Mouse (Mus musculus) c-Kit-negative CD71-positive TER-119-positive erythroid progenitor cells, embryonic 14.5 days (primary cell): ENCODE measurements at regions not wholly inside any gene's neighbourhood (a gene's known extent, or its start where the extent isn't known, plus 50 kb on each side); places are given as distances from the start of the nearest gene placed in this dataset.

Experiments
- DNase-seq: peaks from one replicate; pipeline ENCODE4 v3.0.0-alpha.2; 2013; ENCODE audit warnings: low read depth, low spot score

DNA sequence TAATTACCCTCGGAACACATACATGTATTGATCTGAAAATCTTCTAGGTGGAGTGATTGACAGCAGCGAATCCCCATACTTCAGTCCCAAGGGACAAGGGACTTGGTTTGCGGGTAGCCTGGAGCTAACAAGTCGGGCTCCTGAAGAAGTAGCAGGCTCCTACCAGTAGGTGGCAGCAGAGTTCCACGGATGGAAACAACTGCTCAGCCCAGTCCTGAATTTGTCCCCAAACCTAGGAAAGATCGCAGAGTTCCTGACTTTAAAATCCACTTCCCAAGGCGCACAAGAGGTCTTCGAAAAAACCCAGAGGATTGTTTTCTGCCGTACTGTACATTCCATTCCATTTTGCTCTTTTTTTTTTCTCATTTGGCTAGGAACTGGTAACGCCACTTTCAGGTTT is 169.4 kb downstream of the Arrdc4 start:
- peak; percentile 44 for DNase-seq

DNA sequence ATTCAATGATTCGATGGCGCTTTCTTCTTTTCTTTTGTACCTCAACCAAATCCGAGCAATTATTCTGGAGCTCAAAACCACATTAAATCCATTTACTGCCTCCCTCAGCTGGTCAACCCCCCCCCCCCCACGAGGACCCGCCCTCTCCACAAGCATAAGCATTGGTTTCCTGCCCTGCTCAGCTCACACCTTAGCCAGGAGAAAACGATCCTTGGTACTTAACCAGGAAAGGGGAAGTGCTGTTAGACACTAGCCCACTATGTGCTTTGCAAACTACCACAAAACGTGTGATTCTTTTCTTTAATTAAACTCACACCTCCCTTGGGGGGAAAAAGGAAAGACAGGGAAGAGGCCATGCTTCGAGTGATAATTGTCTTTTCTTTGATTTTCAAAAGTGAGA is 169.8 kb downstream of the Arrdc4 start:
- DNase-seq = no peak

DNA sequence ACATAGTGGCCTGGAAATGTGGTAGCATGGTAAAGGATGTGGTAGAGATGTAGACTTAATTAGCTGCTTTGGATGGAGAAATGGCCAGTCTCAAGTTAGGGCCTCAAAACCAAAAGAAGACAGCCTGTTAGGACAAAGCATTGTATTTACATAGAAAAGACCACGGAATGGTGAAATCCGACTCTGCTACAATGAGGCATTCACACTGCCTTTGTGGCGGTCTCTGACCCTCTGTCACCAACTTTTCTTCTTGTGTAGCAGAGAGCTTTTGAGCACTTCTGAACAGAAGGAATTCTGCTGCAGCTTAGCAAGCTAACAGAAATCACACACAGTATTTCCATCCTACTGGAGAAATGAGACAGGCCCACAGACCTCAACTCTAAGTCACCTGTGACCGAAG is 177.7 kb downstream of the Arrdc4 start:
- no peak for DNase-seq

DNA sequence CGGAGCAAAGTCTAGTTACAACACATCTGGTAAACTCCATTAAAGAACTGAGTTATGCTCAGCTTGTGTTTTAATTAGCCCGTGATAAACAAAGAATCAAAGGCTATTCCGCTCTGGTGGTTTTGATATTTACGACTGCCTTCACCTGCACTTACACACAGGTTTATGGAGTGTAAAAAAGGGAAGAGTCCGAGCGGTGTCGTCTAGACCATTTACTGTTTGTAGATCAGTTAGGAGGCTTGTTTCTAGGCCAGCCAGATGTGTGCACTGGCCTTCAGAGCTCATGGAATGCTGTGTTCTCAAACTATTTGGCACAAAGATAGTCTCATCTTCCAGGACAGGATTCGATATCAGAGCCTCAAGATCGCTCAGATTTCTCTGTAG is 180.9 kb downstream of the Arrdc4 start:
- DNase-seq = no peak

DNA sequence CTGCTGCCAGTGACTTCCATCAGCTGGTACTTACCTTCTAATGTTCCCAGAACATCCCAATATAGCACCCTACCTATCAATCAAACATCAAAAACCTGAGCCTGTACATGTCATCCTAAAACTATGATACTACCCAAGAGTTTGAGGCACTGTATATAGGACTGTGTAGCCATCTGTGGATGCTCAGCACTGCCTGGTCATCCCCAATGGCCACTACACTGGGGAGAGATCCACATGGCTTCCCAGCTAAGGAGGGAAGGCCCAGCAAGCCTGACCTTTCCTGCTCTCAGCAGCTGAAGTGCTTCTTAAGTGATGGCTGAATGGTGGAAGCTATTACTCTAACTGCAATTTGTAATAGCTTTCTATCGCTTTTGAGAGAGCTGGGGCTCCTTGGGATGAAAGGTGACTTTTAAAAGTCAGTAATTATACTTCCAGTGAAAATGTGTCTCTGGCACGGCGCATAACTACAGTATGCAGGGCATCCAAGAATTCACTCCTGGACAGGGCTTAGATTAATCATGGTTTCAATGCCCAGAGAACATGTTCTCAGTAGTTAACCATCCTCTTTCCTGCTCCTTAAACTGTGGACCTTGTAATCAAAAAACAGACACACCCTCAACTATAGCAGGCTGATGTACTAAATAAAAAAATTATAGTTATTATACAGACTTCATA is 181.5 kb downstream of the Arrdc4 start:
- DNase-seq = no peak

DNA sequence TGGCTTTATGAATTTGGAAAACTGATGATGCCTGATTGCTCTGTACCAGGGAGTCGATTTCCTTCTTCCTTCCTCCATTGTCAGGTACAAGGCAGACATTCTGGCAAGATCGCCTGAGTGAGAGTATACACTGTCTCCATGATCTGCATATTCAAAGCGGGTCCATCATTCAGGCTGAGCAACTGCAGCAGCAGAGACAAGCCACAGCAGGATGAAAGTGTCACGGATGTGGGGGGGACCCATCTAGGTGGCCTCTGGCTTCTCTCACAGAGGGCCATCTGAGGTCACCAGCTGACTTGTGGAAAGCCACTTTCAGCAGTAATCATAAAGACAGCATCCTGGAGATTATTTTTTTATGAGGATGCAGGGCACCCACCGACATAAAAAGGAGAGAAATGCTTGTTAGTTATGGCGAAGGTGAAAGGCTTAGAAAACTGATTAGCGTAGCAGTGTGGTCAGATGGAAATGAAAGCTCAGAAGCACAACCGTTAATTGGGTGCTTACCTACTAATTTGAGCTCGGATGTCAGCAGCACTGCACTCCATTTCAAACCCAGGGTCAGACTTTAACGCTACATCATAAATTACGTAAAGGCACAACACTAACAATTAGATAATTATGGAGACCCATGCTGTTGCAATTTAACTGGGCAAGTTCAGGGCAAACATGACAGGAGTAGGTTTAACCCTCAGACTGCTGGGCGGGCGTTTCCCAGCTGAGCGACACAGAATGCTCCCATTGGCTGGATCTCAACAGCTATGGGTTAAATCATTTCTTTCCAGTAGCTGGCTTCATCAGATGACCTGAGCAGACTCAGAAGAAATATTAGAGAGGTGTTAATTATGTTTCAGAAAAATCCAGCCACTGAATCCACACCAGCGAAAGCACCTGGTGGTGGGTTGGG is 189.3 kb downstream of the Arrdc4 start:
- no peak for DNase-seq

DNA sequence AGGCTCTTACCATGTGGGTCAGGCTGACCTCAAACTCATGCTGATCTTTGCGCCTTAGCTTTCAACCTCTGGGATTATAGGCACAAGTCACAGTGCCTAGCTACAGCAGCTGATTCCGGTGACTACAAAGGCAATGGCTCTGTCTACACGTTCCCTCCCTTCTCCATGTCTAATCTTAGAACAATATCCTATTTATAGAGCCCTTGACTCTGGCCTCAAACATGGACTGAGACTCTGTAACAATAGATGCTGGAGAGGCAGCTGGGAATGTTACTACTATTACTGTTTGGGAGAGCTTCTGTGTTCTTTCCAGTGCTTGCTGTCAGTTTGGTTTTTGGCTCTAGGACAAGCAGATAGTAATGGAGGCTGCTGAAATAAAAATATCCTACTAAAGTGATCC is 198.7 kb downstream of the Arrdc4 start:
- DNase-seq = no peak

DNA sequence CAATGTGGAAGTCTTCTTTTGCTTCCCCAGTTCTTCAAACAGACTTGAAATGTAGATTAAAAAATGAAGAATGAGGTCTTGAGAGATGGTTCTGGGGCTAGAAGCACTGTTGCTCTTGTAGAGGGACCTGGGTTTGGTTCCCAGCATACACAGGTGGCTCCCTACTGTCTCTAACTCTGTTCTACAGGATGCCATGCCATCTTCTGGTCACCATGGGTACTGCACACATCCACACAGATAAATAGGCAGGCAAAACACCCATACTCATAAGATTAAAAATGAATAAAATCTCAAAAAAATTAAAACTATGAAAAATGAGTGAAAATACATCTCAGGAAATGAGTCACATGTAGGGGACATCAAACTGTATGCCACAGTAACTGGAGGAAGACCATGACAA is 200.9 kb downstream of the Arrdc4 start:
- DNase-seq = no peak

DNA sequence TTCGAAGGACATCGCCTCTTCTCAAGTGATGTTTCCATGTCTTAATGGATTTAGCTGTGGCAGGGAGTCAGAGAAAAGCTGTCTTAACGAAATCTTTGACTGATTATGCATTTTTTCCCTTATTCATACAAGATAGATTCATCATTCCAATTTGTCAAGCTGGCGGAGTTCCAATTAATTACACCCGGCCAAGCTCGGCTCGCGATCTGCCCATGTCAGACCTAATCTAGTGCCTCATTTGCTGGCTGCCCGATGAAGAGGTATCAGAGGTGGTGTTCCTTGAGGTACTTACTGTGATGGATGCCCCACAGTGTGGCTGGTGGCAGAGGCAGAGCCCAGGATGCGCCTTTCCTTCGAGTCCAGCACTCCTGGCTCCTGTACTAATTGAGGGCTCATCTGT is 204.9 kb downstream of the Arrdc4 start:
- no peak for DNase-seq

DNA sequence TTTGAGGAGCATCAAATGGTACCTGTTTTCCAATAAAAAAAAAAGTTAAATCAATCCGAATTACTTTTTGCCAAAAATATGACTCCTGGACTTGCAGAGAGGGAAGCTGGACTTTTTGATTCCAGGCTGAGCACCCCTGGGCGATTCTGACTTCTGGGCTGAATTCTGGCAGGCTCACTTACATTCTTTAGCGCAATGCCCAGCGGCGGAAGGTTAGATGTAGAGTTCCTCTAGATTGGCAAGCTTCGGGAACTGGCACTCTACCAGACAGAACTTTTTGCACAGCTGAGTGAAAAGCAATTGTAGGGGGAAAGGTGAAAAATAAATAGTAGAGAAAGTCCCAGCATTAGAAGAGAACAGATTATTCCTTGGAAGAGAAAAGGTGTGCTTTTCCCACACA is 235.5 kb downstream of the Fam169b start:
- DNase-seq = no peak

DNA sequence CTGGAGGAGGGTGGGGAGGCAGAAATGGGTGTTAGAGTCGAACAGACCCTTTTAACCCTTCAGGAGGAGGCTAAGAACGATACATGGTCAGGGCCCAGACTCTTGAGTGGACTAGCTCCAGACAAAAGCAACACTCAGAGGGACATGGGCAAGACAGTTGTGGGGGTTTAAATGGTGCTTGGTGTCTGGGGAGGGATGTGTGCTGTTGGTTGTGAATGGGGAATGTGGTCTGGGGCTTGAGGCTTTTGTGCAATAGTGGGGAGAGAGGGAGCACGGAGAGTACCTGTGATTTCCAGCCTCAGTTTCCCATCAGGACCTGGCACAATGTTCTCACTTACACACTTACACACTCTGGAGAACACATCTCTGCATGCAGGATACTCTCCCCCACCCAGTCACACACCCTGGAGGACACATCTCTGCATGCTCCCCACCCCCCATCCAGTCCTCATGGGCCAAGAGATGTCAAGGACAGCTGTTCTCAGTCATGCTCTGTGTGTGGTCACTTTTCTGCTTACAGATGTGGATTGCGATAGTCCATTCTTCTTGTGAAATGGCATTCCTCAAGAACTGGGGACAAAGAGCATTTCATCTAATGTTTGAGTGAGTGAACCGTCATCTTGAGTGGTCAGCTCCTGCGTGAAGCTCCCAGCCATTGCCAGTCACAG is 217.6 kb downstream of the Fam169b start:
- DNase-seq = no peak

DNA sequence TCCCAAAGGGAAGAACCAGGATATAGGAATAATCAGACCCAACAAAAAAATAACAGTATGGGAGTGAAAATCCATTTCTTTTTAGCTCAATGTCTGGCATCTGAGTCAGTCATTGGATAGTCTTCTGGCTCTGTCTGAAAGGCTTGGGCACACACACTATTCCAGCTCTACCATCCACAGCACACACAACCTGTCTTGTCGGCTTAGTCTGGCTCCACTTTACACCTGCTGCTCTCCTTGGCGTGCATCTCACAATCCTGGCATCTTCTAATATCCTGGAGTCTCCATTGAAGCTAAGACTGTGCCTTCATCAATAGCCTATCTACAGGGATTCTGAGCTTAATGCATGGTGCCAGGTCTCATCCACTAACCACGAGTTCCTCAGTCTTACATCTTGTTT is 213.0 kb downstream of the Fam169b start:
- DNase-seq = no peak

DNA sequence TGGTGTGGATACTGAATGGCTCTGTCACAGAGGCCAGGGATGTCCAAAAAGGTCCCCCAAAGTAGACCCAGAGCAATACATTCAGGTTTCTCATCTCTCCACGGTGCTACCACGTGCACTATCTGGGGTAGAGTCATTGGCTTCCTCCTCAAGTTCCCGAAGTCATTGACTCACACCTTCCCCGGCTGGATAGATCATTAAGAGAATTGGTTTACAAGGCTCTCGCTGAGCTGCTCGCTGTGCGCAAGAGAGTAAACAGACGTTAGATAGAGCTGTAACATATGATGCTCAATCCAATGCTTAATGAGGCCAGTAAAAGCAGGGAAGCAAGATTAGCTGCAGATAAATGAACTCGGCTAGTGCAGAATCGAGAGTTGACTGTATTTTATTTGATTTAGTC is 208.9 kb downstream of the Fam169b start:
- no peak for DNase-seq

DNA sequence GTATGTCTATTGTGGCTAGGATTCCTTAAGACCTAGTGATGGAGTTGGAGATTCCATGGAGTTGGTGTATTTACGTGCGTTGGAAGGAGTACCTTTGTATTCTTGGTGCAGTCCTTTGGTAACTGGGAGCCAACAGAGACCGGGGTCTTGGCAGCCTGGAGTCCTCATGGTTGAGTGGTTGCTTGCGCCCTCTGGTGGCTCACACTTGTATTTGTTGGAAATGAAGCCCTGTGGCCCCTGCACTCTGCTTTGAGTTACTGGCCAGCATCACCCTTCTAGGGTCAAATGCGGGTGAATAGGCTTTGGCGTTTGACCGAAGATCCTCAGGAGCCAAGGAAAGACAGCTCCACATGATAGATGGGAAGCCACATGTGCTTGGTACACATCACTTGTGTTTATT is 207.1 kb downstream of the Fam169b start:
- DNase-seq = no peak

DNA sequence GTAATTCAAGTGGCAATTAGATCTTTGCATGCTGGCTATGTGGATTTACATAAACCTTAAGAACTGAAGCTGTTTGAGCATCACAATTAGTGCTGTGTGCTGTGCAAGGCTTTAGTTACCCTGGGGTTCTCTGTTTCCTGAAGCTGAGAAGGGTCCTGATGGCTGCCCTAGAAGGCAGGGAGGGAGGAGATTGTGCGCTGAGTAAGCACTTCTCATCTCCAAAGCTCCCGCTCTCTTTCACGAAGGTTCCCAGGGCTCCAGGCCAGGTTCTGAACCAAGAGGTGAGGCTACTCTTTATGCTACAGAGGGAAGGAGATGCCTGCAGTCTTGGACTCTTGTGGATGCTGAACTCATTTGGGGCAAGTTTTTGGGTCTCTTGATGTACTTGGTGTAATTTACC is 206.7 kb downstream of the Fam169b start:
- no peak for DNase-seq

DNA sequence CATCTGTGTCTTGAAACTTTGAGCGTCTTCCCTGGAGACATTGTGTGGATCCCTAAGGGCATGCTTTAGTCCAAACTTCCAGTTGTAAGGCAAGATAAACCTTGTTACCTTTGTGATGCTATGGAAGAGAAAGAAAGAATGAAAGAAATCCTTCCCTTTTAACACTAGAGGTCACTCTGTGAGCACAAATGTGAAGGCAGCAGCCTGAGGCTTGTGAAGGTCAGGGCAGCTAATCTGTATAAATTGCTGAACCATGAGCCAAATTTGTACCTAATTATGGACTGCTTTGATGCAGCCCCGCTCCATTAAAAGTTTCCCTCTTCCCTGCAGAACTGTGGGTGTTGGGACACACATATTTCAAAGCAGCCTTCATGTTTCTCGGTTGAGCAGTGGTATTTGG is 204.4 kb downstream of the Fam169b start:
- DNase-seq = no peak

DNA sequence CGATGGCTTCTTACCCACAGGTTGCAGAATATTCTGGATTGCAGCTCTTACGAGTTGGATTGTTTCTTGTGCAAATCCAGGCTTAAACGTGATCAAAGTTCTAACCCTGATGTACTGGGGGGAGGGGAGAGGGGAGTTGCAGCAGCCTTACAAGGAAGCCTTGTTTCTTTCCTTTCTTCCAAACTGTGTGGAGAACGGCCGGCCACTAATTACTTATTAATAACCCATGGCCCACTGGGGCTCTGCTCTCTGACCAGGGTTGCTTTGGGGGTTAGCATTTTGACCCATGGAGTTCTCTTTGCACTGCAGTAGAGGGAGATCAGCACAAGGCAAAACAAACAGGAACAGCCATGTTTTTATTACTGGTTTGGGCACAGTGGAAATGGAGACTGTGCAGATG is 199.2 kb downstream of the Fam169b start:
- DNase-seq = no peak

DNA sequence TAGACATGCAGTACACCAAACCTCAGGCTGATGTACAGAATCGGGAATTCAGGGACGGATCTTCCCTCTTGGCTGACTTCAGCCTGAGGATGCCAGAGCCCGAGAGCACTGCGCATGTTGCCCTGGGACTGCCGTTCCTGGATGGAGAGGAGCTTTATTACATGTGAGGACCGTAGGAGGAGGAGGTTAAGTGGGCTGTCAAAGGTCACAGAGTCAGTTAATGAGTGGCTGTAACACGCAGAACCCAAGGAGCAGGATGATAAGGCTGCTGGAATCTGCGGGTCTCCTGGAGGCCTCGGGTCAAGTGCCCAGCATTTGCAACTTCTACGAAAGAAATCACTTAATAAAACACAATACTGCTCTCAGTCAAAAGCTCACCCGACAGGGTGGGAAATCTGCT is 197.3 kb downstream of the Fam169b start:
- DNase-seq = no peak

DNA sequence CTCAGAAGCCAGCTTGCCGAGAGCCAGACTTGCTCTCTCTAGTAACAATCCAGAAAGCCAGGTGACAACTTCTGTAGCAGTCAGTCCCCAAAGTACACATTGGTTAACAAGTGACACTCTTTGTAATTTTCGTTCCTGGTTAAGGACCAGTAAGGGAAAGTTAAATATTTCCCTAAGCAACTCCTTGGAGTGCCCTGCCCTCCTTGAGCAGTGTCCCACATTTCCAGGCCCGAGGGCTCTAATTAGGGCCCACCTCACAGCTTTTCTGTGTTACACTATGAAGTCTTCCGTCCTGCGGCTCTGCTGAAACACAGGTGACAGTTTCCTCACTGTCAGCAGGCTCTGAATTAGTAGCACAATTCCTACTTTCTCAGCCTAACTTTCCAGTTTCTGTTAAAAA is 194.9 kb downstream of the Fam169b start:
- DNase-seq = no peak

DNA sequence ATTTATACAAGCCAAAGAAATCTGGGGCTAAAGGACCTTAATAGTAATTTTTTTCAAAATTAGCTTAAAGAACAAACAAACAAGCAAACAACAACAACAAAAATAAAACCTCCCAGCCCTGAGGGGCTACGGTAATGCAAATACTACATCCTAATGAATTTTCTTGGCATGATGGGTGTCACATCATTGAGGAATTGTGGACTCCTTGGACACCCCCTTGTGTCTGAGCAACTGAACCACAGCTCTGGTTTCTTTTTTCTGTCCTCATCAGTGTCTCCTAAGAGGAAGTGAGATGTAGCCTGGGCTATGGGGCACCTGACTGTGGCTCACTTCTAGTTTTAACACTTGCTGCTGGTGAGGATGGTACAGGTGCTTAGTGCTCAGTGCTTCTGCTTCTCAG is 184.2 kb downstream of the Fam169b start:
- DNase-seq = no peak

DNA sequence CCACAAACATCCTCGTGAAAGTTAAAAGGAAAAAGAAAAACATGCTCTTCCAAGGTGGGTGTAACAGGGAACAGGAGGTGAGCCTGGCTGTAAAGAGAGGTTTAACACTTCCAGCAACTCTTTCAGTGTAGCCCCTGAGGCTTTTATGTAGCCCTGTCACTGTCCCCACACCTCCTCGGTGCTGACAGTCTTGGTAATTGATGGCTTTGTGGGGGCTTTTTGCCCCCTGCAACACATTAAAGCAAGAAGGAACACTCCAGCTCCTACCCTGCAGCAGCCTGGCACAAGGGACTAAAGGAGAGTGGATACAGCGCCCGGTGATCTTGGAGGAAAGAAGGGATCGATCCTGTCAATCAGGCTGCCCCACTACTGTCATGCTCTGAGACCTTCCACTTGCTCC is 181.8 kb downstream of the Fam169b start:
- DNase-seq = no peak

DNA sequence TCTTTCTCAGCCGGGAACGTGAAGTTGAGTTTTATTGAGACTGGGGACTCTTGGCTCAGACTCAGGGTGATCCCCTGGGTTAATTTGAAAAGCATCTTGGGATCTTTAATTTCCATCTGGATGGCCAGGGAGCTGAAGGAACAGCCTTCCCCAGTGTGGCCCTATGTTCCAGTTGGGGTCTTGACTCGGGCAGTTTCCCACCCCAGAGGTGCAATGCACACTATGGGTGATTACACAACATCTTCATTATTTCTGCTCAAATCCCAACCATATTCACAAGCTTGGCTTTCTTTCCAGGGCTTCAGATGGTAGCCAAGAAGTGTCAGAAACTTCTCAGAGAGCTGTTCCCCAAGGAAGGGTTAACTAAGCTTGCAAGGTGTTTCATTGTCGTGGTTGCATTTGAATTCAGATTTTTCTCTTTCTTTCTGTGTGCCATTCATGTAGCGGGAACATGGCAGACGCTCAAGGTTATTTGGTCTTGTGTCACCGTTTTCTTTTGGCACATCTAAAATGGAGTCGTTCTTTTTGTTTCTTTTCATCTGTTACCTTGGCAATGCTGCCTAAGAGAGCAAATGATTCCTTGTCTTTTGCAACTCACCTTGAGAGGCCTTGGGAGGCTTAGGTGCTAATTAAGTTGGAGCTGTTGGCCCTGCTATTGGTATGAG is 179.5 kb downstream of the Fam169b start:
- no peak for DNase-seq
